Mouse (Mus musculus): ENCODE measurements around the gene Defb30. TPM values are rescaled to one million over a fixed set of nuclear protein-coding genes. Genes with fewer than 3 reads are reported as not detected.

Gene Defb30
- not detected in 2 replicates for polyA plus RNA-seq (2015; fragmentation: Nextera tagmentation; extraction: Ambion mirVana)

DNA sequence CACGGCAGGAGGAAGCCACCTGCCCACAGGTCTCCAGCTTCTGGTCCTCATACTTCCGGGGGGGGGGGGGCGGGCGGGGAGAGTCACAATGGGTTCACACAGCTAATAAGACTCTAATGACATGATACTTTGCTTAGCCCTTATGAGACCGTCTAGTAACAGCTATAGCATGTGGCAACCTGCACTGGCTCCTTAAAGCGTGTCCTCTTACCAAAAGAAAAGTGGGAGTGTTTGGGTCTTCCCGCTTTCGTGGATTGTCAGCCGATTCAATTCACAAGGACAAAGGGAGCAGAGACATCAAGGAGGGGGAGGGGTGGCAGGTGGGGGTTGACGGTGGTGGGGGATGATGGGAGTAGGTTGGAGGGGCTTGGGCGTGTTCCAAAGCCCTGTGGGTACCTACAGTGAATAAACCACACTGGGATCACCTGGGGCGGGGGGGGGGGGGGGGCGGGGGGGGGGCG is at the start of gene Defb30:
Gene Defb30 (minus strand): TSS at position 51 of the 461 bp plus-strand sequence.
- H3K27ac ChIP-seq (ENCODE audit: low read length), result no peak within 1 kb of the TSS
- no peak within 1 kb of the TSS for H3K4me2 ChIP-seq (ENCODE audit: low read depth, low read length)
- no peaks in the 10 kb centered on the region for H3K27me3 ChIP-seq (replicated peaks; ENCODE audit: control insufficient read depth, insufficient read depth, low read length)
- no peak within 1 kb of the TSS for H3K4me3 ChIP-seq (ENCODE audit: low read length)
- no peaks in the 10 kb centered on the region for H3K36me3 ChIP-seq (ENCODE audit: control insufficient read depth, insufficient read depth, low read length)
- no peaks in the 10 kb centered on the region for H3K4me1 ChIP-seq (ENCODE audit: control insufficient read depth, insufficient read depth, low read length)
- ATAC-seq, result no peak
- H3K9ac ChIP-seq (ENCODE audit: low read depth, low read length), result no peak within 1 kb of the TSS
- H3K9me3 ChIP-seq (ENCODE audit: control insufficient read depth, low read length), result no peaks in the 10 kb centered on the region
- WGBS, result 77% methylated on average over 10 of the region's 14 CpGs

DNA sequence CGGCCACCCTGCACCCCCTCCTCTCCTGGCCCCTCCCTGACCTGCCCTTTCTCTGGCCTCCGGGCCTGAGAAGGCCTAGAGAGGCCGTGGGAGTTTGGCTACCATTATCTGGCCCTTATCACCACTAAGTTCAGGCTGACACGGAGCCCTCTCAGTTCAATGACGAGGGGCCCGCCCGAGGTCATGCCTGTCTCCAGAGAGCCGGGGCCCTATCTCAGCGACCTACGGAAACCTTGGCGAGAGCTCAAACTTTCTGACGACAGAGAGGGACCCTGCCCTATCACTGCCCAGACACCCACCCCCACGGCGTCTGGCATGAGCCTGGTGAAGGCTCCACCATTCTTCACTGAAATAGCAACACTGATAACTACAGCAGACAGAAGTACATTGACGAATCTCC is 17.9 kb upstream of the Defb30 start:
- 41% methylated on average over 15 of the region's 15 CpGs for WGBS
- Histone ChIP-seq H3K36me3 (ENCODE audit: control insufficient read depth, insufficient read depth, low read length) (no peaks in the 10 kb centered on the region), H3K4me1 (ENCODE audit: control insufficient read depth, insufficient read depth, low read length) (peaks cover 4% of the 10 kb centered on the region), H3K27me3 (replicated peaks; ENCODE audit: control insufficient read depth, insufficient read depth, low read length) (no peaks in the 10 kb centered on the region), H3K27ac (ENCODE audit: low read length) (no peak overlapping the region), H3K9me3 (ENCODE audit: control insufficient read depth, low read length) (no peaks in the 10 kb centered on the region), H3K4me3 (ENCODE audit: low read length) (no peak overlapping the region), H3K4me2 (ENCODE audit: low read depth, low read length) (no peak overlapping the region), H3K9ac (ENCODE audit: low read depth, low read length) (no peak overlapping the region)
- ATAC-seq, result peak; percentile 75

DNA sequence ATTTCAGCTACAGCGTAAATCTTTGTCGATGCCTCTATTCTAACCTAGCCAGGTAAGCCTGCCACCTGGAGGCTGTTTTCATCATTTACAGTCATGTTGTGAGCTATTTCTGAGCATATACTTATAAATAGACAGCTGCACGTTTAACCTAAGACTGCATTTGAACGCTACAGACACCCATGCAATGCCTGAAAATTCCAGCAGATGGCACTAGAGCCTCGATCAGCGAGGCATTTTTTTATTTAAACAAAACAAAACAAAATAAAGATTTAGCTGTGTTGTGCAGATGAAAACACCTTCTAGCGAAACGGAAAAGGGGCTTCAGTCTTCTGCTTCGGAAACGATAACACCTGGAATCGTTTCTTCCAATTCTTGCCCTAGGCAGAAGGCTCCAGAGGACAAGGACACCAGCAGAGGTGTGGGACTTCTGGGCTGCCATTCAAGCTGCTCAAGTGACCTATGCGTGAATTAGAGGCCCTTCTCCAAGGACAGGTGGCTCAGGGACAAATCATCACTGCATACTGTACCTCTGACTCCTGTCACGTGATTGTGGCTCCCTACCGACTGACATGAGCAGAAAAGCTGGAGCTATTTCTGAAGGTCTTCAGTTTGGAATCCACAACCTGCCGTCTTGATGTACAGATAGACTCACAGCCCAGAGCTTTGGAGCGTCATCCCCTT is 17.0 kb upstream of the Defb30 start:
- Histone ChIP-seq H3K27ac (ENCODE audit: low read length) (no peak overlapping the region), H3K9ac (ENCODE audit: low read depth, low read length) (no peak overlapping the region), H3K9me3 (ENCODE audit: control insufficient read depth, low read length) (no peaks in the 10 kb centered on the region), H3K4me1 (ENCODE audit: control insufficient read depth, insufficient read depth, low read length) (peaks cover 4% of the 10 kb centered on the region), H3K36me3 (ENCODE audit: control insufficient read depth, insufficient read depth, low read length) (no peaks in the 10 kb centered on the region), H3K4me2 (ENCODE audit: low read depth, low read length) (no peak overlapping the region), H3K4me3 (ENCODE audit: low read length) (no peak overlapping the region), H3K27me3 (replicated peaks; ENCODE audit: control insufficient read depth, insufficient read depth, low read length) (no peaks in the 10 kb centered on the region)
- 27% methylated on average over 16 of the region's 16 CpGs for WGBS
- 0 out of 2 replicates have a peak, but pooled peaks have one; percentile 29 for ATAC-seq

DNA sequence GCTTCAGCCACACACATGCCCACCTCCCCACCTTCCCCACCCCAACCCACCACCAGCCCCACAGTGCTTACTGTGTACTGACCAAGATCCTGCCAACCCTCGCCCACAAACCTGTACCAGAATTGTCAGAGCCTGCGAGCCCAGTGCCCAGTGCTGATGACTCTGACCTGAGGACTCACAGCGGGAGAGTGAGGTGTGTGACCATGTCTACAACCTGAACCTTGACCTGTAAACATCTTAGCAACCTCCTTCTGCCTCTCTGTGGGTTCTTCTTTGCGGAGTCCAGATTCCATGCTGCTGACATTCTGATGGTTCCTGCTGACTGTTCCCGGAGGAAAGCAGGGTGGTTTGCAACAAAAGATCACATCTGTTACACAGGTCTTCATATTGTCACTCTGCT is 15.6 kb upstream of the Defb30 start:
- H3K4me1 ChIP-seq (ENCODE audit: control insufficient read depth, insufficient read depth, low read length), result peaks cover 4% of the 10 kb centered on the region
- H3K27ac ChIP-seq (ENCODE audit: low read length), result no peak overlapping the region
- ATAC-seq, result no peak
- H3K9ac ChIP-seq (ENCODE audit: low read depth, low read length), result no peak overlapping the region
- no peaks in the 10 kb centered on the region for H3K27me3 ChIP-seq (replicated peaks; ENCODE audit: control insufficient read depth, insufficient read depth, low read length)
- H3K36me3 ChIP-seq (ENCODE audit: control insufficient read depth, insufficient read depth, low read length), result no peaks in the 10 kb centered on the region
- no peaks in the 10 kb centered on the region for H3K9me3 ChIP-seq (ENCODE audit: control insufficient read depth, low read length)
- WGBS, result 69% methylated on average over 5 of the region's 5 CpGs
- H3K4me2 ChIP-seq (ENCODE audit: low read depth, low read length), result no peak overlapping the region
- H3K4me3 ChIP-seq (ENCODE audit: low read length), result no peak overlapping the region

DNA sequence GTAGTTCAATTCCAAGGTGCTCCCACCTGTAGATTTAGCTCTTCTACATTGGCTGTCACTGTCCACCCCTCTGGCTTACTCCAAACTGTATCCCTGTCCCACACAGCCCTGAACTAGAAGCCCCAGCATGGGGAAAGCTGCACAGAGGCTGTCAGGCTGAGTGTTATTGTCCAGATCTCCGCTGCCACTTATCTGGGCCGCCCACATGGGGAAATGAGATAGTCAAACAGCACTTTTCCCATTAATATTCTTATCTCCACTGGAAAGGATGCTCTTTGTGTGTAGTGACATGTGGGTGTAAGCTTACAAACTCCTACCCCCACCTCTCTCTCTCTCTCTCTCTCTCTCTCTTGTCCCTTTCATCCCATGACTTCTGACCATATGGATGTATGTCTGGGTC is 12.4 kb upstream of the Defb30 start:
- Histone ChIP-seq H3K36me3 (ENCODE audit: control insufficient read depth, insufficient read depth, low read length) (no peaks in the 10 kb centered on the region), H3K27me3 (replicated peaks; ENCODE audit: control insufficient read depth, insufficient read depth, low read length) (no peaks in the 10 kb centered on the region), H3K27ac (ENCODE audit: low read length) (no peak overlapping the region), H3K4me2 (ENCODE audit: low read depth, low read length) (no peak overlapping the region), H3K4me3 (ENCODE audit: low read length) (no peak overlapping the region), H3K9ac (ENCODE audit: low read depth, low read length) (no peak overlapping the region), H3K4me1 (ENCODE audit: control insufficient read depth, insufficient read depth, low read length) (peaks cover 4% of the 10 kb centered on the region), H3K9me3 (ENCODE audit: control insufficient read depth, low read length) (no peaks in the 10 kb centered on the region)
- ATAC-seq, result no peak
- WGBS, result 59% methylated on average over 2 of the region's 2 CpGs

DNA sequence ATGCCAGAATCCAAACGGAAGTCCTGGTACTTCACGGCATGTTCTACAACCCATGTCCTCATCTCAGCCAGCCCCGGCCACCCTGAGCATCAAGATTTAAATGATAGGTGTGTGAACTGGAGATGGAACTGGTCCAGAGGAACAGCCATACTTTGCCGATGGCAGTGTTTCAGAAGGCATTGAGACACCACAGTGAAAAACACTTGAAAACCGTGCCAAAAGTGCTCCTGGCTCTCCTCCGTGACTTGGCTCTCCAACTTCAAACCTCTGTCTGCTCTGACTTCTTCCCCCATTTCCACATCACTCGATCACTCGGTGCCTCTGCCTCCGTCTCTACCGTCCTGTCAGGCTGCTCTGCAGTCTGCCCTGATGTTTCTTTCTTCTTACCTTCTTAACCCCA is 10.6 kb upstream of the Defb30 start:
- ATAC-seq, result no peak
- Histone ChIP-seq H3K9ac (ENCODE audit: low read depth, low read length) (no peak overlapping the region), H3K4me2 (ENCODE audit: low read depth, low read length) (no peak overlapping the region), H3K27me3 (replicated peaks; ENCODE audit: control insufficient read depth, insufficient read depth, low read length) (no peaks in the 10 kb centered on the region), H3K9me3 (ENCODE audit: control insufficient read depth, low read length) (no peaks in the 10 kb centered on the region), H3K27ac (ENCODE audit: low read length) (no peak overlapping the region), H3K4me3 (ENCODE audit: low read length) (no peak overlapping the region), H3K36me3 (ENCODE audit: control insufficient read depth, insufficient read depth, low read length) (no peaks in the 10 kb centered on the region), H3K4me1 (ENCODE audit: control insufficient read depth, insufficient read depth, low read length) (no peaks in the 10 kb centered on the region)
- 71% methylated on average over 10 of the region's 10 CpGs for WGBS

DNA sequence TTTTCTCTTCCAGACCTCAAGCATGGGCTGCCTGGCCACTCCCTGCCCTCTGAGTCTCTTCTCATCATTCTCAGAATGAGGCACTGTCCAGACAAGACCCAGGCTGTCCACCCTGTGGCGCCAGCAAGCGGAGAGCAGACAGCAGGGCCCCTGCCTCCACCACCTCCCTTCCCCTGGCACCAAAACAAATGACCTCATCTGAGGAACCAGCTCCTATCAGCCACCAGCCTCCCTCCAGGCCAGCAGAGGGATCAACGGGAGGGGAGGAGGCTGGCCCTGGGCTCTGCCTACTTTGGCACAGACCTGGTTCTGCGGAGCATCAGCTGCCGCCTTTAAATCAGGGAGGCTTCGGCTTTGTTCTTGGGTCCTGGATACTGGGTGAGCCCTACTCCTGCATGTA is 5.0 kb upstream of the Defb30 start:
- Histone ChIP-seq H3K4me2 (ENCODE audit: low read depth, low read length) (no peak overlapping the region), H3K4me3 (ENCODE audit: low read length) (no peak overlapping the region), H3K36me3 (ENCODE audit: control insufficient read depth, insufficient read depth, low read length) (no peaks in the 10 kb centered on the region), H3K9ac (ENCODE audit: low read depth, low read length) (no peak overlapping the region), H3K27ac (ENCODE audit: low read length) (no peak overlapping the region), H3K4me1 (ENCODE audit: control insufficient read depth, insufficient read depth, low read length) (no peaks in the 10 kb centered on the region), H3K9me3 (ENCODE audit: control insufficient read depth, low read length) (no peaks in the 10 kb centered on the region), H3K27me3 (replicated peaks; ENCODE audit: control insufficient read depth, insufficient read depth, low read length) (no peaks in the 10 kb centered on the region)
- 33% methylated on average over 6 of the region's 6 CpGs for WGBS
- peak; percentile 69 for ATAC-seq

DNA sequence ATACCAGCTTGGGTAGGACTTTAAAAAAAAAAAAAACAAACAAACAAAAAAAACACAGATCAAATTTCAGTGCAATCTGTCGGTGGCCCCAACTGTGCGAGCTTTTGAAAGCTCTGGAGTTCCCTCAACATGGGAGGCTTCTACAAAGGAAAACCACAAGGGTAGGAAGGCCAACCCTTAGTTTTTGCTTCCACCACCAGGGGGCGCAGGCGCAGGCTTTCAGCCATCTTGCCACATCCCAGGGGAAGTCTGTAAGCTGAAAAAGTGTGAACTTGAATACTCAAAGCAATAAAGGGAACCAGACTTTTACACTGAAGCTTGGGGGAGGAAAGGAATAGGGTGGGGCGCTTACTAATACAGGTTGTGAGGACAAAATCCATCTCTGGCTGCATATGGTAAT is 1.0 kb upstream of the Defb30 start:
- Histone ChIP-seq H3K9me3 (ENCODE audit: control insufficient read depth, low read length) (no peaks in the 10 kb centered on the region), H3K36me3 (ENCODE audit: control insufficient read depth, insufficient read depth, low read length) (no peaks in the 10 kb centered on the region), H3K27me3 (replicated peaks; ENCODE audit: control insufficient read depth, insufficient read depth, low read length) (no peaks in the 10 kb centered on the region), H3K4me1 (ENCODE audit: control insufficient read depth, insufficient read depth, low read length) (no peaks in the 10 kb centered on the region), H3K4me2 (ENCODE audit: low read depth, low read length) (no peak overlapping the region), H3K9ac (ENCODE audit: low read depth, low read length) (no peak overlapping the region), H3K4me3 (ENCODE audit: low read length) (no peak overlapping the region), H3K27ac (ENCODE audit: low read length) (no peak overlapping the region)
- ATAC-seq, result no peak
- WGBS, result 29% methylated on average over 5 of the region's 5 CpGs

DNA sequence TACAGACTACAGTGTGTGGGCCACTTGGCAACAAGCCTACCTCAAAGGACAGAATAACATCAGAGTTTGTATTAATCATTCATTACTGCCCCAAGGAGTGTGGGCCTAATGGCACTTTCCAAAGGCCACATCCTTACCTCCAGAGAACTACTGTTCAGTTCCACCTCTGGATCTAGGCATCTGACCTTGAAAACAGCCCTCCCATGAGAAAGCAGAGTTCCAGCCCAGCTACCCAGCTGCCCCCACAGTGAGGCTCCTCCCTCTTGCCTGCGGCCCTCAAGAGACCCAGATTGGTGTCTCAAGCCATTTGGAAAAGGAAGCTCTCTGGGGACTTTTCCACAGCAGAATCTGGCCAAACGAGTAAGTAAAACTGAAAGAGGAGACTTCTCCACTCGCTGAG is 3.1 kb downstream of the Defb30 start, which contains the start of gene Defb42:
Gene Defb42 (plus strand): TSS at position 301 of the 400 bp plus-strand sequence.
- Histone ChIP-seq H3K27me3 (replicated peaks; ENCODE audit: control insufficient read depth, insufficient read depth, low read length) (no peaks in the 10 kb centered on the region), H3K27ac (ENCODE audit: low read length) (no peak within 1 kb of the TSS), H3K36me3 (ENCODE audit: control insufficient read depth, insufficient read depth, low read length) (no peaks in the 10 kb centered on the region), H3K4me3 (ENCODE audit: low read length) (no peak within 1 kb of the TSS), H3K4me2 (ENCODE audit: low read depth, low read length) (no peak within 1 kb of the TSS), H3K9me3 (ENCODE audit: control insufficient read depth, low read length) (no peaks in the 10 kb centered on the region), H3K4me1 (ENCODE audit: control insufficient read depth, insufficient read depth, low read length) (no peaks in the 10 kb centered on the region), H3K9ac (ENCODE audit: low read depth, low read length) (no peak within 1 kb of the TSS)
- ATAC-seq, result no peak
- 71% methylated on average over 3 of the region's 3 CpGs for WGBS

Measured in intestine, embryonic 16.5 days (tissue).